Mouse (Mus musculus): ENCODE results near the gene Rbms2.
"Not testable (repeated sequence)": the region's sequence is repeated elsewhere in the genome, so short reads cannot be mapped to it uniquely, and the experiment has no call there.

The Rbms2 gene

DNA sequence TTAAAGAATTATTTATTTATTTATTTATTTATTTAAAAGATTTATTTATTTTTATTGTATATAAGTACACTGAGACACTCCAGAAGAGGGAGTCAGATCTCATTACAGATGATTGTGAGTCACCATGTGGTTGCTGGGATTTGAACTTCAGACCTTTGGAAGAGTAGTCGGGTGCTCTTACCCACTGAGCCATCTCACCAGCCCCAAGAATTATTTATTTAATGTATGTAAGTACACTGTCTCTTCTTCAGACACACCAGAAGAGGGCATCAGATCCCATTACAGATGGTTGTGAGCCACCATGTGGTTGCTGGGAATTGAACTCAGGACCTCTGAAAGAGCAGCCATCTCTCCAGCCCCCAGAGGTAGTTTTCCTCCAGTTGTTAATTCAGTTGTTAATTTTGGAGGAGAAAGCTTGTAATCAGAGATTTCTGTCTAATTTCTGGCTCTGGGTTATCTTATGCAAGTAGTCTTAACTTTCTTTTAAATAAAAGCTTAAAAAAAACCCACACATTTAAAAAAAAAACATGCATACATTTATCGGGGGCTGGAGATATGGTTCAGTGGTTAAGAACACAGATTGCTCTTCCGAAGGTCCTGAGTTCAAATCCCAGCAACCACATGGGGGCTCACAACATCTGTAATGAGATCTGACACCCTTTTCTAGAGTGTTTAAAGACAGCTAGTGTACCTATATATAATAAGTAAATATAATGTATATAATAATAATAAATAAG is 12.1 kb upstream of the Rbms2 start:
- not testable (repeated sequence) for DNase-seq

DNA sequence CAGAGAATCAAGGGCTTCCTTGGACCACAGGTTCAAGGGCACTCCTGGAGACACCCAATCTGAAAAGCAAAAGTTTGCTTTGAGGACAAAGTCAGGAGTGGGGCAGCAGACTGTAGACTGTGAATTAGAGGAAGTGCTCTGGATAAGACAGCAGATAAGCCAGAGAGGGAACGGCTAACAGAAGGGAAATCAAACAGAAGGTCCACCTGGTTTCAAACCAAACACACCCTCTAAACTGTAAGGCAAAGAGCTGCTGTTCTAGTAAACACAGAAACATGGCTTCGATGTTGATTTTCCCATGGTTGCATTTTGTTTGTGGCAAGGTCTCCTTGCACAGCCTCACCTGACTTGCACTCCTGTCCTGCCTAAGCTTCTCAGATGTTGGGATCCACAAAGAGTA is 11.4 kb upstream of the Rbms2 start:
- no peak for DNase-seq

- peak; percentile 81 to 90 for DNase-seq
These were observed 8.3 kb upstream of the Rbms2 start for GRCm38 (mm10) chr10:128188242-128188877.

DNA sequence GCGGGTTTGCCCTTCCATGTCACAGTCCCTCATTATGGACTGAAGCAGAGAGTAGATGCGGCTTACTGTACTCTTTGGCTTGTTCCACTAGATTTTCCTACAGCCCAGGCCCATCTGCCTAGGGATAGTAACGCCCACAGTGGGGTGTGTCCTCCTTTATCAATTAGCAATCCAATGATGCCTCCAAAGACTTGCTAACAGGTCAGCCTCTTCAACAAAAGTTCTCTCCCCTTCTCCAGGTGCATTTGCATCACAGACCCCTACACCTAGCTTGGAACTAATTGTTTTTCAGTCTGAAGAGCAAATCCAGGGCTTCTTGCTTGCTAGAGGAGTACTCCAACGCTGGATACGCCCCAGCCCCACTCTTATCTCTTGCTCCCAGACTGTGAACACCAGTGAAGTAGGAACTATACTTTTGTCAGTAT is 7.1 kb upstream of the Rbms2 start:
- no peak for DNase-seq

- DNase-seq: peak; percentile 84 to 92
These were observed 5.9 kb upstream of the Rbms2 start for GRCm38 (mm10) chr10:128185959-128186358.

DNA sequence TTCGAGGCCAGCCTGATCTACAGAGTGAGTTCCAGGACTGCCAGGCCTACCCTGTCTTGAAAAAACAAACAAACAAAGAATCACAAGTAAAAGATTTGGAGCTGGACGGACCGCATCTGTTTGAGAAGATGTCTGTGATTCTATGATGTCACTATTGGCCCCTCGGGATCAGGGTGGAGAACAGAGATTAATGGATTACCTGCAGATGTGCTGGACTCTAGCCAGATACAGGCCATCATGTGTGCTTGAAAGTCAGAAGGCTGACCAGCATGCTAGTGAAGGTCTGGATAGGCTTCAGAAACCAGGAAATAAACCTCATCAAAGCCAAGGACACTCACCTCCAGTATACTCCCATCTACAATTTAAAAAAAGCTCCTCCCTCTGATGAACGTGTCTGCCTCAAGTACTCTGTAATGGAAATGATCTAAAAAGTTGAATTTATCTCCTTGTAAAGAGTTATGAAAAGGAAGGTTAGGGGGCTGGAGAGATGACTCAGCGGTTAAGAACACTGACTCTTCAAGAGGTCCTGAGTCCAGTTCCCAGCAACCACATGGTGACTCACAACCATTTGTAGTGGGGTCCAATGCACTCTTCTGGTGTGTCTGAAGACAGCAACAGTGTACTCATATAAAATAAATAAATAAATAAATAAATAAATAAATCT is 5.3 kb upstream of the Rbms2 start:
- peak; percentile 28 to 31 for DNase-seq

GRCm38 (mm10) chr10:128184296-128184695 is 4.2 kb upstream of the Rbms2 start:
- DNase-seq: peak in 1 of 2 experiments; percentile 17

- DNase-seq: no peak
These were observed 2.8 kb downstream of the Rbms2 start for GRCm38 (mm10) chr10:128177316-128177715.

GRCm38 (mm10) chr10:128175996-128176755 is 3.9 kb downstream of the Rbms2 start:
- peak; percentile 80 to 82 for DNase-seq

DNA sequence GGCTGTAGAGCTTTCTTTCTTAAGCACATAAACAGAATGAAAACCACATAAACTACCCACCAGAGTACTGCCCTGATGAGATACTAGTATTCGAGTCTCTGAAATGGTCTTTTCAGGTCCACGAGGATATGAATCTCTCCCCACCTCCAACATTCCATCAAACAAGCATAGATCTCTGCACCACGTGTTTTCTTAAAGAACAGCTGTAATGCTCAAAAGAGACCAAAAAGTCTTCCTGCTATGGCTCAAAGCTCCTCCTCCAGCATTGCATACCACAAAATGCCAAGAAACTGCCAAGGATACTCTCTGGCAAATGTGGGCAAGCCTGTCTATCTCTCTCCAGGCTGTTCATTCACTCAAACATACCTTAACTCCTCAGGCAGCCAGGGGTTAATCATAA is 4.8 kb downstream of the Rbms2 start:
- no peak for DNase-seq

GRCm38 (mm10) chr10:128171348-128171747 is 8.7 kb downstream of the Rbms2 start:
- DNase-seq: not testable (repeated sequence)

GRCm38 (mm10) chr10:128167091-128167490 is 13.0 kb downstream of the Rbms2 start:
- no peak for DNase-seq

GRCm38 (mm10) chr10:128165726-128166125 is 14.4 kb downstream of the Rbms2 start:
- DNase-seq: not testable (repeated sequence)

DNA sequence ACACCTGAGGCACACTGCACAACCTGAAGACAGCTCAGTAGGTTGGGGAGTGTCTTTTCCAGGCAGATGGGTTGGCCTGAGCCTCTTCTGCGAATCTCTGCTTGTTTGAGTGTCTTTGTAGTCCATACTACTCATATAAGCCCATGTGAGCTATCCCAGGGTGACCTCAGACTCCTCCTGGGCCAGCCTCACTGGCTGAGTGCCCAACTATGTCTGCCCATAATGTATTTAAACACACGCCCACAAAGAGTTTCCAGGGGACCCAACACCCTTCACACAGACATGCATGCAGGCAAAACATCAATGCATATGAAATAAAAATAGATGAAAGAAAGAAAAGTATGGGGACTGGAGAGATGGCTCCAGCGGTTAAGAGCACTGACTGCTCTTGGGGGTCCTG is 26.1 kb downstream of the Rbms2 start:
- no peak for DNase-seq

- DNase-seq: peak; percentile 77 to 84
These were observed 29.2 kb downstream of the Rbms2 start for GRCm38 (mm10) chr10:128150941-128151340.

DNA sequence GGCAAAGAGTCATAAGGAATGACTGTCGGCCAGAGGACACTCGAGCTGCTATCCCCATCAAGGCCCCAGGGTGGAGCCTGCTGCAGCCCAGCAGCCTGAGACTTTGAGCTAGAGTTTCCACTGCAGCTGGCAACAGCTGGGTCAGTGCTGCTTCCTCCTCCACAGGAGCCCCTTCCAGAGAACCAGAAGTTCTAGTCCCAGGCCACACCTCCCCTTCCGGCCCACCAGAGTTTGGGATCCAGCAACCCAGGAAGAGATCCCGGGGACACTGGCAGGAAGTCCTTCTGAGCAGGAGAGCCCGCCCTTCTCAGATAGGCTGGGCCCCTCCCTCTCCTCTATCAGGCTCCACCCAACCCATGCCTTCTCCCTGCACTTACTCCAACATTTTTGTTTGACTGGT is 30.5 kb downstream of the Rbms2 start:
- peak; percentile 83 to 93 for DNase-seq

DNA sequence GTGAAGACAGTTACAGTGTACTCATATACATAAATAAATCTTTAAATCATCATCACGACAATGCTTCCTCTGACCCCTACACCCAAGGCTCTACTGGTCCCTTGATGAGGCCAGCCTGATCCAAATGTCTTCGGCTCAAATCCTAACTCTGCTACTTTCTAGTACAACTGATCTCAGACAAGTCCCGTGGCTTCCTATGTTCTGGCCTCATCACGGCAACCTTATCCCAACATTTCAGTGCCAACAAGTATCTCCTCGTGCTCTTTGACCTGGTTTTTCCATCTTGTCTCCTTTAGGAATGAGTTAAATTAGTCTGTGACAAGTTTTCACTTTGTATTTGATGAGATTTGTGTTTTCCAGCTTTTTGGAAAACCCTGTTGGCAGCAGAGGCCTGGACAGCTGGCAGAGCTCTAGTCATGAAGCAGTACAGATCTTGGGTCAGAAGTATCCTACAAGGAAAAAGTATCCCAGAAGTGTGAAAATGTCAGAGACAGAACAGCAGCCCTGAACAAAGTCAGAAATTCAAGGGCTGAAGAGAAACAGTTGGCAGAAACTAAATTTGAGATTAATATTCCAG is 31.2 kb downstream of the Rbms2 start:
- no peak for DNase-seq

DNA sequence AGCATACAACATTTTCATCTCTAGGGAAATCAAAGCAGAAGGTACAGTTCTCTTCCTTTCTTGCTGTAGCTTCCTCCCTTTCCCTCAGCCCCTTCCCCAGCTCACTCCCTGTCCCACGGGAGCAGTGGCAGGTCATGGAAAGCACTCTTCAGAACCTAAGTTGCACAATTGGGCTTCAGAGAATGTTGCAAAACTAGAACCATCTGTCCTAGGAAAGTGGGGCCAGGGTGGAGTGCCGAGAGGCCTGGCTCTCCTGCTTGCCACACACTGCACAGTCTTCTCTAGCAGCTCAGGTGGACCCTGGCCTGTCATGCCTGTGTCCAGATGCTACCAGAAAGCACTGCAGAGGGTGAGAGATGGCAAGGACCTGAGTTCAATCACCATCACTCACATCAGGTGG is 35.1 kb downstream of the Rbms2 start:
- no peak for DNase-seq

GRCm38 (mm10) chr10:128143659-128144058 is 36.4 kb downstream of the Rbms2 start:
- no peak for DNase-seq

- DNase-seq: peak in 1 of 2 experiments; percentile 62
These were observed 37.9 kb downstream of the Rbms2 start for GRCm38 (mm10) chr10:128142165-128142564.

- peak; percentile 62 to 75 for DNase-seq
These were observed 39.7 kb downstream of the Rbms2 start for GRCm38 (mm10) chr10:128140236-128140952.

DNA sequence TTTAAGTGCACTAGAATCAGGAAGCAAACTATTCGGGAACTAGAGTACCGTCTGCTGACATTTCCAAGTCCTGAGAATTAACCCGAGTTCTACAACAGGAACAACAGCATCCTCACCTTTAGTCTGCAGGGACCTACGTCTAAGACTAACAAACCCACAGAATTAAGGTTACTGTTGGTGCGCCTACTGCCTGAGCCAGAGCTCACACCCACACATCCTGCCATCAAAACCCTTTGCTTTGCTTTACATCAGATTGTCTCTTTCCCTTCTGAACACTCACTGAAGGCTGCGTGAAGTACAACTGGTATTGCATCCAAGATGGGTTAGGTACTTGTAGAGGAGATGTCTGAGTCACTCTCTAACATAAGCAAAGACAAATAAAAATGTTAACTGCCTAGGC is 44.7 kb downstream of the Rbms2 start:
- DNase-seq: no peak
